Mouse (Mus musculus) lung, postnatal 25 days (tissue): Measurements from ENCODE around the gene Zfp316.

Source experiments
- DNase-seq: peaks from one replicate; pipeline ENCODE4 v3.0.0; 2022; ENCODE audit warnings: low spot score

Gene Zfp316

DNA sequence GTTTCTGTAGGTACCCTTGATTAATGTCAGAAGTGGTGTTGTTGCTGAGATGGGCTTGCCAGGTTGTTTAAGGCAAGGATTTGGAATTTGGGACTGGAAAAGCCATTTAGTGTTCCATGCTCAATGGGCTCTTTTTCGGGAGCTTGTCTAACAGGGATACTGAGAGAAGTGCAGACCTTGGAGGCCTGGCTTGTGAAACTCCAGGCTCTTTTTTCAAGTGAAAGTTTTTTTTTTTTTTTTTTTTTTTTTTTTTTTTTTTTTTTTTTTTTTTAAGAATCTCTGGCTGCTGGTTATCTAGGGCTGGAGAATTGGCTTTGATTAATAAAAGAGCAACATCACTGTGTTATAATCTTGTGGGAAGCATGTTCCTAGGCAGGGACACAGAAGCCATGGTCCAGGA, 47.5 kb downstream of the Zfp316 start:
- no peak for DNase-seq

GRCm38 (mm10) chr5:143220996-143221395, 48.8 kb downstream of the Zfp316 start:
- DNase-seq = no peak

- DNase-seq = no peak
These were observed 56.0 kb downstream of the Zfp316 start for GRCm38 (mm10) chr5:143213832-143214231.

GRCm38 (mm10) chr5:143205015-143205414, 64.8 kb downstream of the Zfp316 start:
- DNase-seq = no peak
